Mouse (Mus musculus) mouse embryonic stem cell (cell line): Measurements from ENCODE around the gene Gm27021.

Experiments used
- in situ Hi-C, 2 experiments: fragments of 300-500 bp; cut with MboI; formaldehyde crosslinking; loops; 1 replicate in 1 of 2; 3 replicates in 1 of 2; pipeline ENCODE4 v1.14.3; 2019 to 2020; ENCODE audit warnings: low sequenced_read_pairs in 2 of 2, low pct_unique_long_range_greater_than_20kb in 1 of 2, mixed read lengths in 1 of 2; ENCODE audit not compliant: unreplicated experiment in 1 of 2

Gm27021 gene

DNA sequence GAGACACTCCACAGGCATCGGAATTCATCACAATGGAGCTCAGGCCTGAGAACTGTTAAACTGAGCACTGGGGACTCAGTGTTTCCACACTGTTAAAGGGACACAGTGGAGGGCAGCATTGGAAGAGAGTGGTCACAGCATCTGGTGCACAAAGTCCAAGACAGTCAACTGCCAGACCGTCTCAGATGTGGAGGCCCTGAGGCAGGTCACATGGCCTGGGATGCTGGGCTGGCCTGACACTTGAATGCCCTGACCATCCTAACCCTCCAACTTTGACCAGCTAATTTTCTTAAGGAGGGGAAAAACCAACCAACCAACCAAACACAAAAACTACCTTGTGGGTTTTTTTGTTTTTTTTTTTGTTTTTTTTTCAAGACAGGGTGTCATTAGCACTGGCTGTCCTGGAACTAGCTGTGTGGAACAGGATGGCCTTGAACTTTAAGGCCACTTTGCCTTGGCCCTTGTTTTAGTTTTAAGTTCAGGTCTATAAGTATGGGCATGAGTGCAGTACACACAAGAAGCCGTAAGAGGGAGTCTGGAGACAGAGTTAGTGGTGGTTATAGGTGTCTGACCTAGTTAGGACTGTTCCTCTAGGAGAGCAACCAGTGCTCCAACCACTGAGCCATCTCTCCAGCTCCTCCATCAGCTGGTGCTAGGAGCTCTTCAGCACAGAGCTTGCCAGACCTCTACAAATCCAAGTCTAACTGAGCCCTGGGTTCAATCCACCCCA is 2.0 kb downstream of the Gm27021 start:
- in situ Hi-C loops: no loop called here

DNA sequence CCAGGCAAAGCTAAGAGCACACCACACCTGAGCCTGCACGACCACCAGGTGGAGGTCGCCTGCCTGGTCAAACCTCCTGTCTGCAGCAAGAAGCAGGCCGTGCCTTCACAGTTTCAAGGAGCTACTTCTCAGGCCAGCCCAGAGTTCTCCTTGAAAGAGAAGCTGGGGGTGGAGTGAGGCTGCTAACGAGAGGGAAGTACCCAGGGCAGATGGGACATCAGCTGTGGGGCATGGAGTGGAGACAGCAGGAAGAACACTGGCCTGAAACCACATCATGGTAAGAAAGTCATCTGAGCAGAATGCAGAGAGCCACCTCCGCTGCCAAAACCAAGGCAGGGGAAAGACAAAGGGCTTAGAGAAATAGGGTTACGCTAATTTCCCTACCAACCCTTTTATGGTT is 3.3 kb downstream of the Gm27021 start:
- in situ Hi-C loops: no loop called here

GRCm38 (mm10) chr8:120657415-120657814 is 10.5 kb downstream of the Gm27021 start:
- in situ Hi-C loops: no loop called here

DNA sequence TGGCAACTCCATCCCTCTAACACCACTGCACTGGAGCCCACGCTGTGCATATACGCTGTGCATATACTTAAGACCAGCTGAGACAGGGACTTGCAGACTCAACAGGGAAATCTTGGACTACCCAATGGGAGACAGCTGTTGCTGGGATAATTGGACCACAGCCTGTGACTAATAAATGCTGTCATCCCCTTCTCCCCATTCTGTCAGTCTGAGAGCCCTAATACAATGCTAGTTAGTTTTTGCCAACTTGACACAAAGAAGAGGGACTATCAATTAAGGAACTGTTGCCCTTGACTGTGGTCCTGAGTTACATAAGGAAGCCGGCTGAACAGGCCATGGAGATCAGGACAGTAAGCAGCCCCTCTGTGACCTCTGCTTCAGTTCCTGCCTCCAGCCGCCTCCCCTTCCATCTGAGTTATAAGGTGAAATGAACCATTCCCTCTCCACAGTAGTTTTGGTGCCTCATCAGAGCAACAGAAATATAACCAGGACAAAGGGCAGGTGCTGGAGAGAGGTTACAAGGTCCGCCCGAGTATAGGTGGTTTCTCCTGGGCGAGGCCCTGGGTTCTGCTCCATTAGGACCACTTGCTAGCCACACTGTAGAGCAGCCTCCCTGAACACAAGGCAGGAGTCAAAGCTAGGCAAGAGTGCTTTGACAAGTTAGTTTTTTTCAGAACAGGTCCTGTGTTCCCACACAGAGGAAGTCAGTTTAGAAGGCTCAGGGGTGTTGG is 11.4 kb downstream of the Gm27021 start:
- in situ Hi-C loops: no loop called here

GRCm38 (mm10) chr8:120647532-120647931 is 20.3 kb downstream of the Gm27021 start, which contains the start of gene 1190005I06Rik:
1190005I06Rik (minus strand) TSS chr8:120647632.
- in situ Hi-C loops: no loop called here

GRCm38 (mm10) chr8:120644663-120645062 is 23.2 kb downstream of the Gm27021 start:
- in situ Hi-C loops: no loop called here

DNA sequence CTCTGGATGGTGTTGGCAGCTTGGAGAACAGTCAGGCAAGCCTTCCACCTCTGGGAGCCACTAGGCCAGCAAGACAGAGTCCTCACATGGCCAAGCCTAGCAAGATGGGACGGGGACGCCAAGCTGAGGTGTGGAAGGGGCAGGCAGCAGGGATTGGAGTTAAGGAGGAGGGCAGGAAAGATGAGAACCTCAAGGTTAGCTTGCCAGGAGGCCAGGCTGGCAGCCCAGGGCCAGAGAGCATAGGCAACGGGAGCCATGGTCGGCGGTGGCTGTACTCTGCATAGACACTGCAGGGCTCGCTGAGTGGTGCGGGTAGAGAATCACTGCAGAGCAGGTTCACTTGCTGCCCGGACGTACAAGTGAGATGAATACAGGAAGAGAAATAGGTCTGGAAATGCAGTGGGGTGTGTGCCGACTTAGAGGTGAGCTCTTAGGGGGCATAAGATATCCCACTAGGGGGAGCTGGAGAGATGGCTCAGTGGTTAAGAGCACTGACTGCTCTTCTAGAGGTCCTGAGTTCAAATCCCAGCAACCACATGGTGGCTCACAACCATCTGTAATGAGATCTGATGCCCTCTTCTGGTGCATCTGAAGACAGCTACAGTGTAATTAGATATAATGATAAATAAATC is 25.7 kb downstream of the Gm27021 start:
- in situ Hi-C loops: no loop called here

DNA sequence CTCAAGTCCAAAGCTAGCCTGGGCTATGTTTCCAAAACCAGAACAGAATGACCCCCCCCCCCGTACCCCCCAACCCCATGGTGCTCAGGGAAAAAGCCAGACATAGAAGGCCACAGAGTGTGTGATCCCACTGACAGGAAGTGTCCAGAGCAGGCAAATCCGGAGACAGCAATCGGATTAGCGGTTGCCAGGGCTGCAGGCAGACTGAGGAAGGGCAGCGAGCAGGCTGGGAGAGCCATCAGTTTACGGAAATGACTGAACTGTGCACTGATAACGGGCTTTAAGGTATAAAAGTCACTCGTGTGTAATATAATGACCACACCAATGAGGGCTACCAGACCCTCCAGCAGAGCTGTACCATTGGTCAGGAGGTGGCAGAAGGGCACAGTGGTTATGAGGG is 26.6 kb downstream of the Gm27021 start:
- in situ Hi-C loops: no loop called here

- in situ Hi-C loops: no loop called here
Measured at GRCm38 (mm10) chr8:120634329-120634839, 33.5 kb downstream of the Gm27021 start.

GRCm38 (mm10) chr8:120633665-120634271 is 34.1 kb downstream of the Gm27021 start:
- in situ Hi-C loops: no loop called here

GRCm38 (mm10) chr8:120632969-120633664 is 34.8 kb downstream of the Gm27021 start:
- in situ Hi-C loops: no loop called here

- in situ Hi-C loops: no loop called here
Measured at GRCm38 (mm10) chr8:120631441-120632375, 36.2 kb downstream of the Gm27021 start.

- in situ Hi-C loops: no loop called here
Measured at GRCm38 (mm10) chr8:120630848-120631247, 37.0 kb downstream of the Gm27021 start.

DNA sequence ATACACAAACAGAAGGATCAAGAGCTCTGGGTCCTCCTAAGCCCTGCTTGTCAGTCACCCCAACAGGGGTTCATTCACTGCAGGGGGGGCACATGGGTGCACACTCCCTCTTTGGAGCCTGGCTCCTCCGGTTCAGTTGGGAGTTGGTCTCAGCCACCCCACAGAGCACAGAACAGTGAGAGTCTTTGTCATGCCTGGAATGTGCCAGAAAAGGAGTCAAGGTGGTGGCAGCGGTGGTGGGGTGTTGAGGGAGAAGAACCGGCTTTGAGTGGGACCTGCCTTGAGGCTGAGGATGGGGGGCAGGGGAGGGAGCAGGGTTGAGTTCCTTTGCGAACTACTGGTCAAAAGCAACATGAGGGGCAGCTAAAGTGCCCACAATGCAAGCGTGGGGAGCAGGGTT is 37.8 kb downstream of the Gm27021 start:
- in situ Hi-C loops: no loop called here

DNA sequence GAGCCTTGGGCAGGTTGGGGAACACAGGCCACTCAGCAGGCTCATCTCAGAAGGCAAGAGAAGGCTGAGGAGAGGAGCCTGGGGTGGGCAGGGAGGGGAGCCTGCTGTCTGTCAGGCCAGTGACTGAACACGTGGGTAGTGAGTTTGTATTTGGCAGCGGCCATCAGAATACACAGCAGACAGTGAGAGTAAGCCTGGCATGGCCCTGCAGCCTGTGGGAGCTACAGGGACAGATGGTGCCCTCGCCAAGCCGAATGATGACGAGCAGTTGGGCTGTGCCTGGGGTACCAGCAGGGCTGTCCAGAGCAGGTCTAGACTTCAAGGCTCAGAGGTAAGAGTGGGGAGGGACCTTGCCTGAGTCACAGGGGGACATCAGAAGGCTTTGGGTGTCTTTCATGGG is 40.6 kb downstream of the Gm27021 start:
- in situ Hi-C loops: no loop called here

- in situ Hi-C loops: no loop called here
Measured at GRCm38 (mm10) chr8:120626461-120626860, 41.4 kb downstream of the Gm27021 start.

GRCm38 (mm10) chr8:120623608-120624007 is 44.3 kb downstream of the Gm27021 start:
- in situ Hi-C loops: no loop called here
